ENCODE assay signal across 8 mouse cellular contexts in the genomic region with DNA sequence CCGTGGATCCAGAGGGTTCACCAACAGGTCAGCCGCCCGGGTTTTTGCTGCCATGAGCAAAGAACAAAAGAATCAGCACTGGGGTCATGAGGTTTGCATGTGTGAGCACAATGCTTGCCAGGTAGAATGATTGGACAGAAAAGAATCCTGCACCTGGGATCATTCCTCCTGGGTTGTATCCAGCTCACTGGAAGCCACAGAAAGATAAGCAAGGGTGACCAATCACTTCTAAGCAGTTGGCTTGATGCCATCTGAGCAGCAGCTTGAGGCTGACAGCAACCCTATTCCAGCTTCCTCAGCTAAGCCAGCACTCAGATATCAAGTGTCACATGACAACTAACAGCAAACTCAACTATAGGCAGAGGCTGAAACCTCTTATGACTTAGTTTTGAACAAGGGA.
DNase-seq lines count a peak whose midpoint lies in the region; ATAC-seq and TF ChIP-seq lines count a peak whose summit lies in the region.

No protein-coding gene starts in this region.

- 17% methylated on average over 3 of the region's 3 CpGs for WGBS in heart, embryonic 15.5 days
- WGBS in lung, embryonic 15.5 days: 25% methylated on average over 3 of the region's 3 CpGs
- 94% methylated on average over 3 of the region's 3 CpGs for WGBS in thymus, adult 2 months

- peak overlapping the region; percentile 37 for H3K4me2 ChIP-seq in heart, embryonic 15.5 days
- H3K4me2 ChIP-seq in lung, embryonic 15.5 days: no peak overlapping the region

- no peak for TF ChIP-seq CTCF in left cerebral cortex, adult 2 months (IDR thresholded peaks at IDR 0.05)
- TF ChIP-seq CTCF in thymus, adult 2 months (IDR thresholded peaks at IDR 0.05; ENCODE audit: borderline replicate concordance, control insufficient read depth, extremely low read depth, insufficient read depth, low read length, poor library complexity): no peak

- H3K27me3 ChIP-seq in heart, embryonic 15.5 days: no peaks in the 10 kb centered on the region
- no peaks in the 10 kb centered on the region for H3K27me3 ChIP-seq in lung, embryonic 15.5 days
- H3K27me3 ChIP-seq in thymus, adult 2 months (ENCODE audit: control insufficient read depth, insufficient read depth, low read length): no peaks in the 10 kb centered on the region

- H3K4me3 ChIP-seq in left cerebral cortex, adult 2 months: no peak overlapping the region
- no peak overlapping the region for H3K4me3 ChIP-seq in heart, embryonic 15.5 days
- H3K4me3 ChIP-seq in lung, embryonic 15.5 days: no peak overlapping the region
- H3K4me3 ChIP-seq in thymus, adult 2 months (ENCODE audit: control insufficient read depth, insufficient read depth, low read length): no peak overlapping the region

- no peak for TF ChIP-seq POLR2A in thymus, adult 2 months (IDR thresholded peaks at IDR 0.05; ENCODE audit: control insufficient read depth, extremely low read depth, insufficient read depth, low read length, poor library complexity)

- no peak overlapping the region for H3K9ac ChIP-seq in heart, embryonic 15.5 days
- no peak overlapping the region for H3K9ac ChIP-seq in lung, embryonic 15.5 days

- intact Hi-C loops in left cerebral cortex, adult 2 months (cut with DNase I): loop anchor here (5.0 kb wide), 1 partner anchor 99 kb away; no protein-coding TSS in a partner anchor
- intact Hi-C loops in left cerebral cortex, postnatal 36 days (cut with DNase I): no loop called here

- no peaks in the 10 kb centered on the region for H3K9me3 ChIP-seq in heart, embryonic 15.5 days (replicated peaks)
- no peaks in the 10 kb centered on the region for H3K9me3 ChIP-seq in lung, embryonic 15.5 days

- no peak for DNase-seq in left cerebral cortex, adult 2 months (ENCODE audit: extremely low spot score in 1 of 2, low spot score in 2 of 2)
- no peak for DNase-seq in left cerebral cortex, postnatal 36 days (ENCODE audit: low spot score in 2 of 2)
- peak; percentile 48 to 49 for DNase-seq in cerebellum, adult 18-20 months
- no peak for DNase-seq in spleen, postnatal 4 days (ENCODE audit: low spot score in 2 of 2)
- DNase-seq in spleen, postnatal 10 days (ENCODE audit: low spot score in 2 of 2): no peak
- no peak for DNase-seq in thymus, adult 2 months

- peaks cover 25% of the 10 kb centered on the region for H3K36me3 ChIP-seq in heart, embryonic 15.5 days
- peaks cover 18% of the 10 kb centered on the region for H3K36me3 ChIP-seq in lung, embryonic 15.5 days
- peaks cover 18% of the 10 kb centered on the region for H3K36me3 ChIP-seq in thymus, adult 2 months (ENCODE audit: control insufficient read depth, insufficient read depth, low read length)

- peak; percentile 72 for ATAC-seq in heart, embryonic 15.5 days (replicated peaks; ENCODE audit: insufficient number of reproducible peaks, insufficient read depth, low FRiP score, low read depth)
- peak; percentile 77; the same call in 1 of the 2 replicates for ATAC-seq in lung, embryonic 15.5 days (ENCODE audit: borderline replicate concordance, extremely low read depth, low FRiP score, low TSS enrichment)

- peak overlapping the region; percentile 77; the same call in 1 of the 2 replicates for H3K27ac ChIP-seq in left cerebral cortex, adult 2 months
- H3K27ac ChIP-seq in heart, embryonic 15.5 days: peak overlapping the region; percentile 89
- H3K27ac ChIP-seq in lung, embryonic 15.5 days: 0 out of 2 replicates have a peak overlapping the region, but pooled peaks have one; percentile 2
- H3K27ac ChIP-seq in thymus, adult 2 months (ENCODE audit: control insufficient read depth, insufficient read depth, low read length): no peak overlapping the region

- peaks cover 40% of the 10 kb centered on the region for H3K4me1 ChIP-seq in heart, embryonic 15.5 days (replicated peaks)
- H3K4me1 ChIP-seq in lung, embryonic 15.5 days: peaks cover 14% of the 10 kb centered on the region
- peaks cover 7% of the 10 kb centered on the region for H3K4me1 ChIP-seq in thymus, adult 2 months (replicated peaks; ENCODE audit: control insufficient read depth, insufficient read depth, low read length)

Comparison
In these comparisons a context has a peak if more than half of its experiments do, and no peak if none do; other contexts are left out.
1. DNase-seq: peak in cerebellum, adult 18-20 months (2 of 2); none in left cerebral cortex, adult 2 months (0 of 2), left cerebral cortex, postnatal 36 days (0 of 2), spleen, postnatal 4 days (0 of 2), spleen, postnatal 10 days (0 of 2) and thymus, adult 2 months (single experiment).